Mouse (Mus musculus): ENCODE results near the gene Nsun7.

GRCm38 (mm10) chr5:66302085-66302815 is 42.6 kb downstream of the Nsun7 start:
- TF ChIP-seq CTCF (IDR thresholded peaks at IDR 0.05; ENCODE audit: borderline replicate concordance, insufficient read depth, low read depth, low read length) (no peak), POLR2A (IDR thresholded peaks at IDR 0.05; ENCODE audit: borderline replicate concordance, insufficient read depth, low read length) (no peak)

All from cerebellum, adult 2 months (tissue).